Mouse (Mus musculus) bone marrow macrophage, adult 2 months (primary cell): ENCODE data around the gene Atf2.

Source experiments
- CTCF ChIP-seq: IDR thresholded peaks from 2 replicates; pipeline ENCODE4 v1.5.1; 2012; ENCODE audit warnings: low read depth, mild to moderate bottlenecking, low read length, moderate library complexity
- POLR2A ChIP-seq: IDR thresholded peaks from 2 replicates; pipeline ENCODE4 v1.6.1; 2012; ENCODE audit warnings: mild to moderate bottlenecking, low read depth, low read length, borderline replicate concordance

DNA sequence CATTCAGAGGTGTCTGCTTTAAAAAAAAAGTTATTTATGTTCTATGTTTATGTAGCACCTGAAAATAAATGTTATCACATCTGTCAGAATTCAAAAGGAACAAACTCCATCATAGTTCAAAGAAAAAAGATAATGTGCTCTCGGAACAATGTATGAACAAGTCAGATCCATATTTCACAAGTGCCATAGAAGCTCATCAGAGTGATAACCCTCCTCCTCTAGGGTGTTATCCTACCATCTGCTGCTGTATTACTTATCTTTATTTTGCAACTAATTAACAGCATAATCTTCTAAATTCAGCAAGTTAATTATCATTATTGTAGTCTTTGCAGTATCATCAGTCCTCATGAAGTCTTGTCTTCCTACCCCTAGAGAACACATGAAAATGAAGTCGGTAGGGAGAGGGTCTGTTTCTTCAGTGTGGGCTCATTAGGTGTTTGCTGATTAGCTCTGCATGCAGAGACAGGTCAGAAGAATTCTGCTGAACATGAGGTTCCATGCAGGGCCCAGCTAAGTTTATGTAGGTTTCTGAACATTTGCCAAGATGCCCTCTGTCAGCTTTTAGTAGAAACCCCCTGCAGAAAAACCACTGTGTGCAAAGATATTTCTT, 57.9 kb downstream of the Atf2 start:
- TF ChIP-seq CTCF (no peak), POLR2A (no peak)
